Mouse (Mus musculus) CH12.LX (cell line): Measurements from ENCODE around the gene Gm10563.

Source experiments
- CHD2 ChIP-seq: IDR thresholded peaks from 2 replicates; pipeline ENCODE4 v1.6.1; 2011; ENCODE audit warnings: low read length, improper control_type of control experiment
- CTCF ChIP-seq, 2 experiments: IDR thresholded peaks in 1 of 2; conservative IDR thresholded peaks in 1 of 2; 2 replicates each; pipeline ENCODE4 v1.5.1; 2011 to 2012; ENCODE audit warnings: low read depth in 2 of 2, low read length in 2 of 2, improper control_type of control experiment in 1 of 2, inconsistent platforms in 1 of 2, mild to moderate bottlenecking in 1 of 2, moderate library complexity in 1 of 2
- E2F4 ChIP-seq: IDR thresholded peaks from 2 replicates; pipeline ENCODE4 v1.6.1; 2011; ENCODE audit warnings: low read depth, low read length, improper control_type of control experiment; ENCODE audit not compliant: insufficient replicate concordance
- EP300 ChIP-seq: IDR thresholded peaks from 2 replicates; pipeline ENCODE4 v1.6.1; 2011; ENCODE audit warnings: low read length, improper control_type of control experiment
- MAX ChIP-seq: IDR thresholded peaks from 2 replicates; pipeline ENCODE4 v1.6.1; 2011; ENCODE audit warnings: low read length, improper control_type of control experiment
- MXI1 ChIP-seq: IDR thresholded peaks from 2 replicates; pipeline ENCODE4 v1.6.1; 2011; ENCODE audit warnings: mild to moderate bottlenecking, low read depth, low read length, improper control_type of control experiment
- POLR2A ChIP-seq: IDR thresholded peaks from 2 replicates; pipeline ENCODE4 v1.6.1; 2011; ENCODE audit warnings: low read depth, mild to moderate bottlenecking, improper control_type of control experiment, low read length
- POLR2AphosphoS2 ChIP-seq: IDR thresholded peaks from 2 replicates; pipeline ENCODE4 v1.6.1; 2011; ENCODE audit warnings: low read depth, low read length, improper control_type of control experiment
- TCF12 ChIP-seq: IDR thresholded peaks from 2 replicates; pipeline ENCODE4 v1.6.1; 2014; ENCODE audit warnings: low read depth, mild to moderate bottlenecking, inconsistent platforms, low read length, improper control_type of control experiment
- UBTF ChIP-seq: IDR thresholded peaks from 2 replicates; pipeline ENCODE4 v1.6.1; 2012; ENCODE audit warnings: low read depth, mild to moderate bottlenecking, inconsistent platforms, low read length, improper control_type of control experiment, moderate library complexity
- USF1 ChIP-seq: IDR thresholded peaks from 2 replicates; pipeline ENCODE4 v1.6.1; 2014; ENCODE audit warnings: low read depth, mild to moderate bottlenecking, inconsistent platforms, low read length, improper control_type of control experiment
- ZKSCAN1 ChIP-seq: IDR thresholded peaks from 2 replicates; pipeline ENCODE4 v1.6.1; 2012; ENCODE audit warnings: low read depth, inconsistent platforms, low read length, improper control_type of control experiment, borderline replicate concordance

DNA sequence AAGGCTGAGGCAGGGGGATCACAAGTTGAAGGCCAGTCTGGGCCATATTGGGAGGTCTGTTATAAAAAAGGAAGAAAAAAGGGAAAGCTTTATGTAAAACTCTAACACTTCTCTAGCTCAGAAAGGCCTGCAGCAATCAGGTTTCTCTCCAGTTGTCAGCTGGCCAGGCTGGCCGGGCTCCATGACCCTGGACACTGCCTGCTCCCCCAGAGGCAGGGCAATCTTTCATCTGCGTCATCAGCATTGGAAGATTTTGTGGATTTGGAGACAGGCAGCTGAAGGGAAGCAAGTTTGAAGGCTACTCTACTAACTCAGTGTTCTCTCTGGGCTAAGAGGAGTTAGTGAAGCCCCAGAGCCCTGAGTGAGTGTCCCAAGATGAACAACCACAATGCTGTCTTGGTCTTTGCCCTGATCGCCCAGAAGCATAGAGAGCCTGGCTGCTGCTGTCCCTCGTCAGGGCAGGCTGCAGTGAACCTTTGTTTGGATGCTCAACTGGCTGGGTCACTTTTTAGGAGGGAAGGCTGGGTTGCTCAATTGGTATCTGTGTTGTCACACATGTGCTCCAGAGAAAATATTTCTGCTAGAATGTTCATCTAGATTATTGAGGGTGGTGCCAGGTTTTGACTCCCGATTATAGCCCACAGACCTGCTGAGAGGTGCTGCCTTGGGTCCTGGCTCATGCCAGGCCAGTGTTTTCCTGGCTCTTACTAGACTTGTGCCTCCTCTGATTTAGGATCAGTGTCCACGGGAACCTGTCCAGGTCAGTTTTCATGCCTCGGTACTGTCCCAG is 66.7 kb downstream of the Gm10563 start:
- TF ChIP-seq CTCF (conservative IDR thresholded peaks at IDR 0.05 in 1 of 2, IDR thresholded peaks at IDR 0.05 in 1 of 2; ENCODE audit: low read depth in 2 of 2, low read length in 2 of 2) (no peak), UBTF (no peak), MXI1 (no peak), POLR2AphosphoS2 (no peak), EP300 (no peak), E2F4 (no peak), MAX (no peak), TCF12 (no peak), CHD2 (no peak), POLR2A (no peak), ZKSCAN1 (no peak), USF1 (no peak)
